Mouse (Mus musculus) embryonic facial prominence, embryonic 11.5 days (tissue): Measurements from ENCODE around the gene Lrg1. TPM values are rescaled to one million over a fixed set of nuclear protein-coding genes. Genes with fewer than 3 reads are reported as not detected.
"Not testable (repeated sequence)": the region's sequence is repeated elsewhere in the genome, so short reads cannot be mapped to it uniquely, and the experiment has no call there.

Source experiments
- ATAC-seq: fragments of 200-750 bp; cut with Nextera tagmentation; replicated peaks from 2 replicates; pipeline ENCODE4 v1.8.0; 2017; ENCODE audit warnings: low read depth; ENCODE audit not compliant: insufficient number of reproducible peaks, low FRiP score, low TSS enrichment
- DNase-seq: peaks from one replicate; pipeline ENCODE4 v3.0.0-alpha.2; 2015; ENCODE audit warnings: low spot score
- H3K27ac ChIP-seq: fragments of 300-500 bp; sonication (generic); replicated peaks from 2 replicates; pipeline ENCODE4 v1.5.1; 2014; ENCODE audit warnings: mild to moderate bottlenecking, low read depth, low read length, control low read depth
- H3K27me3 ChIP-seq: fragments of 300-500 bp; sonication (generic); 2 replicates; pipeline ENCODE4 v1.6.1; 2014; ENCODE audit warnings: mild to moderate bottlenecking, low read length, moderate library complexity, mixed read lengths; ENCODE audit not compliant: control insufficient read depth, insufficient read depth
- H3K36me3 ChIP-seq: fragments of 300-500 bp; sonication (generic); replicated peaks from 2 replicates; pipeline ENCODE4 v1.6.1; 2014; ENCODE audit warnings: low read depth, mild to moderate bottlenecking, low read length, moderate library complexity, mixed read lengths; ENCODE audit not compliant: control insufficient read depth, insufficient read depth
- H3K4me1 ChIP-seq: fragments of 300-500 bp; sonication (generic); 2 replicates; pipeline ENCODE4 v1.6.1; 2014; ENCODE audit warnings: low read length, mixed read lengths; ENCODE audit not compliant: control insufficient read depth, insufficient read depth
- H3K4me2 ChIP-seq: fragments of 300-500 bp; sonication (generic); 2 replicates; pipeline ENCODE4 v1.6.1; 2014; ENCODE audit warnings: low read depth, mild to moderate bottlenecking, control low read depth, low read length, moderate library complexity
- H3K4me3 ChIP-seq: fragments of 300-500 bp; sonication (generic); 2 replicates; pipeline ENCODE4 v1.5.1; 2014; ENCODE audit warnings: low read depth, low read length, control low read depth
- H3K9ac ChIP-seq: fragments of 300-500 bp; sonication (generic); replicated peaks from 2 replicates; pipeline ENCODE4 v1.6.1; 2014; ENCODE audit warnings: mild to moderate bottlenecking, control low read depth, low read length
- H3K9me3 ChIP-seq: fragments of 300-500 bp; sonication (generic); replicated peaks from 2 replicates; pipeline ENCODE4 v1.6.1; 2016; ENCODE audit warnings: mild to moderate bottlenecking, low read length, inconsistent platforms, mixed read lengths; ENCODE audit not compliant: control insufficient read depth
- WGBS: fragments of 180-500 bp; shearing (Covaris S2); extraction: QIAGEN DNeasy Blood & Tissue Kit; methylation state at CpG from one replicate; pipeline ENCODE4 v1.1.7; 2014; 5-methylcytosine and 5-hydroxymethylcytosine counted together
- polyA plus RNA-seq: library from polyadenylated mRNA; unstranded; fragments of >200 nt; fragmentation: Nextera tagmentation; extraction: Ambion mirVana; gene quantifications from 2 replicates; pipeline ENCODE4 v1.2.1, GENCODE M21; 2014

Lrg1 gene
- polyA plus RNA-seq, 1 experiment from 2014 or later: not detected

- H3K9me3 ChIP-seq: no peaks in the 10 kb centered on the region
- H3K4me3 ChIP-seq: no peak overlapping the region
- H3K4me1 ChIP-seq: no peaks in the 10 kb centered on the region
- DNase-seq: no peak
- peaks cover 25% of the 10 kb centered on the region for H3K36me3 ChIP-seq
- no peak overlapping the region for H3K4me2 ChIP-seq
- no peaks in the 10 kb centered on the region for H3K27me3 ChIP-seq
- no peak overlapping the region for H3K27ac ChIP-seq
- no peak overlapping the region for H3K9ac ChIP-seq
- no peak for ATAC-seq
- 88% methylated on average over 12 of the region's 12 CpGs for whole genome bisulfite sequencing
These were observed 24.9 kb downstream of the Lrg1 start for GRCm38 (mm10) chr17:56096883-56097282.

GRCm38 (mm10) chr17:56092794-56093193 lies 29.0 kb downstream of the Lrg1 start:
- ATAC-seq (no peak; the same call in 1 of the 2 replicates), DNase-seq (no peak)
- Histone ChIP-seq H3K4me1 (no peaks in the 10 kb centered on the region), H3K36me3 (peaks cover 14% of the 10 kb centered on the region), H3K27ac (no peak overlapping the region), H3K4me3 (no peak overlapping the region), H3K9ac (no peak overlapping the region), H3K27me3 (no peaks in the 10 kb centered on the region), H3K4me2 (no peak overlapping the region), H3K9me3 (no peaks in the 10 kb centered on the region)
- 93% methylated on average over 1 of the region's 1 CpGs for WGBS

GRCm38 (mm10) chr17:56092312-56092711 lies 29.5 kb downstream of the Lrg1 start:
- ATAC-seq (no peak), DNase-seq (no peak)
- Histone ChIP-seq H3K27ac (no peak overlapping the region), H3K36me3 (peaks cover 11% of the 10 kb centered on the region), H3K9me3 (no peaks in the 10 kb centered on the region), H3K27me3 (no peaks in the 10 kb centered on the region), H3K4me1 (no peaks in the 10 kb centered on the region), H3K9ac (no peak overlapping the region), H3K4me2 (no peak overlapping the region), H3K4me3 (no peak overlapping the region)
- WGBS: 87% methylated on average over 1 of the region's 1 CpGs

GRCm38 (mm10) chr17:56080781-56081585 lies 40.8 kb downstream of the Lrg1 start:
- Histone ChIP-seq H3K36me3 (no peaks in the 10 kb centered on the region; the same call in 1 of the 2 replicates), H3K9me3 (no peaks in the 10 kb centered on the region), H3K4me1 (peaks cover 4% of the 10 kb centered on the region; the same call in 1 of the 2 replicates), H3K4me3 (peak overlapping the region; percentile 96), H3K9ac (peak overlapping the region; percentile 82), H3K27me3 (no peaks in the 10 kb centered on the region), H3K4me2 (peak overlapping the region; percentile 92), H3K27ac (no peak overlapping the region)
- DNase-seq (peak; percentile 93), ATAC-seq (peak; percentile 50)
- WGBS: 9% methylated on average over 8 of the region's 8 CpGs

GRCm38 (mm10) chr17:56079921-56080320 lies 41.9 kb downstream of the Lrg1 start:
- WGBS: 1% methylated on average over 11 of the region's 11 CpGs
- Histone ChIP-seq H3K4me1 (peaks cover 4% of the 10 kb centered on the region; the same call in 1 of the 2 replicates), H3K4me2 (peak overlapping the region; percentile 92), H3K9ac (peak overlapping the region; percentile 82), H3K36me3 (no peaks in the 10 kb centered on the region; the same call in 1 of the 2 replicates), H3K27me3 (no peaks in the 10 kb centered on the region), H3K4me3 (peak overlapping the region; percentile 96), H3K27ac (no peak overlapping the region), H3K9me3 (no peaks in the 10 kb centered on the region)
- DNase-seq (no peak), ATAC-seq (peak; percentile 0; the same call in 1 of the 2 replicates)

- H3K27me3 ChIP-seq: no peaks in the 10 kb centered on the region
- H3K4me1 ChIP-seq: peaks cover 4% of the 10 kb centered on the region; the same call in 1 of the 2 replicates
- DNase-seq: peak; percentile 100
- under 1% methylated on average over 61 of the region's 61 CpGs for WGBS
- peak; percentile 90 for ATAC-seq
- H3K27ac ChIP-seq: no peak within 1 kb of the TSS
- peak within 1 kb of the TSS; percentile 92 for H3K4me2 ChIP-seq
- H3K9me3 ChIP-seq: no peaks in the 10 kb centered on the region
- no peaks in the 10 kb centered on the region; the same call in 1 of the 2 replicates for H3K36me3 ChIP-seq
- peak within 1 kb of the TSS; percentile 96 for H3K4me3 ChIP-seq
- peak within 1 kb of the TSS; percentile 82 for H3K9ac ChIP-seq
These were observed 42.7 kb downstream of the Lrg1 start, which contains the start of gene Hdgfl2 for GRCm38 (mm10) chr17:56078880-56079795. TSS of gene Hdgfl2 (plus strand) at chr17:56079634.

GRCm38 (mm10) chr17:56078361-56078760 lies 43.4 kb downstream of the Lrg1 start:
- H3K4me2 ChIP-seq, H3K9me3 ChIP-seq, H3K27ac ChIP-seq, H3K4me3 ChIP-seq, H3K9ac ChIP-seq, H3K4me1 ChIP-seq, ATAC-seq, H3K36me3 ChIP-seq, DNase-seq, H3K27me3 ChIP-seq: not testable (repeated sequence)
- WGBS: 63% methylated on average over 9 of the region's 9 CpGs
